Mouse (Mus musculus): Measurements from ENCODE around the gene Tmpo. TPM values are rescaled to one million over a fixed set of nuclear protein-coding genes. Genes with fewer than 3 reads are reported as not detected.

Gene Tmpo
- polyA plus RNA-seq, 1 experiment from 2014 or later: 263 TPM

Other genes starting within 250 kb of the Tmpo start
- 19.0 and 19.3 TPM in 2 replicates for gene Apaf1, start 98.5 kb downstream of the Tmpo start, polyA plus RNA-seq (2015; fragmentation: Nextera tagmentation; extraction: Ambion mirVana)
- gene Ikbip, start 98.4 kb downstream of the Tmpo start, polyA plus RNA-seq (2015; fragmentation: Nextera tagmentation; extraction: Ambion mirVana): 44.1 and 48.0 TPM in 2 replicates
- 417 and 419 TPM in 2 replicates for gene Slc25a3, start 57.3 kb downstream of the Tmpo start, polyA plus RNA-seq (2015; fragmentation: Nextera tagmentation; extraction: Ambion mirVana)